Mouse (Mus musculus) lung, adult 2 months (tissue): ENCODE measurements around the gene Mapk12. TPM values are rescaled to one million over a fixed set of nuclear protein-coding genes. Genes with fewer than 3 reads are reported as not detected.

Source experiments
- DNase-seq: peaks from one replicate; pipeline ENCODE4 v3.0.0; 2022
- H3K4me1 ChIP-seq: fragments of 200-500 bp; 2 replicates; pipeline ENCODE4 v1.6.1; 2011; ENCODE audit warnings: low read length; ENCODE audit not compliant: control insufficient read depth, insufficient read depth
- H3K4me3 ChIP-seq: fragments of 200-500 bp; replicated peaks from 2 replicates; pipeline ENCODE3; 2011; ENCODE audit warnings: low read depth, mild to moderate bottlenecking, control low read depth, low read length; ENCODE audit errors: extremely low read depth
- CTCF ChIP-seq: fragments of 200-500 bp; IDR thresholded peaks from 2 replicates; pipeline ENCODE4 v1.5.1; 2011; ENCODE audit warnings: mild to moderate bottlenecking, low read length, control low read depth; ENCODE audit not compliant: insufficient read depth
- POLR2A ChIP-seq: fragments of 200-500 bp; IDR thresholded peaks from 2 replicates; pipeline ENCODE4 v1.6.1; 2011; ENCODE audit warnings: low read depth, mild to moderate bottlenecking, control low read depth, low read length, borderline replicate concordance; ENCODE audit errors: extremely low read depth
- WGBS: fragments of 180-500 bp; shearing (Covaris S2); methylation state at CpG from one replicate; pipeline ENCODE4 v1.1.7; 2018; 5-methylcytosine and 5-hydroxymethylcytosine counted together
- polyA plus RNA-seq: library from polyadenylated mRNA; depleted of rRNA; stranded (reverse); fragments of >200 nt; gene quantifications from 2 replicates; pipeline ENCODE4 v1.2.3, GENCODE M21; 2012

Mapk12 gene
- polyA plus RNA-seq, 1 experiment: 32.2 TPM

GRCm38 (mm10) chr15:89178954-89179629 is 38.6 kb upstream of the Mapk12 start:
- peak; percentile 76 for DNase-seq
- TF ChIP-seq CTCF (no peak), POLR2A (peak; percentile 57; the same call in 1 of the 2 replicates)
- 9% methylated on average over 16 of the region's 16 CpGs for WGBS
- peaks cover 23% of the 10 kb centered on the region for H3K4me1 ChIP-seq
- H3K4me3 ChIP-seq: peak overlapping the region; percentile 58

GRCm38 (mm10) chr15:89178260-89178860 is 37.9 kb upstream of the Mapk12 start:
- H3K4me3 ChIP-seq: peak overlapping the region; percentile 14
- TF ChIP-seq CTCF: no peak
- H3K4me1 ChIP-seq: peaks cover 28% of the 10 kb centered on the region
- no peak for DNase-seq
- 47% methylated on average over 7 of the region's 7 CpGs for WGBS

- 32% methylated on average over 4 of the region's 4 CpGs for WGBS
- Histone ChIP-seq H3K4me3 (no peak overlapping the region), H3K4me1 (peaks cover 29% of the 10 kb centered on the region)
- TF ChIP-seq POLR2A (no peak), CTCF (no peak)
- no peak for DNase-seq
Measured at GRCm38 (mm10) chr15:89177576-89178259, 37.2 kb upstream of the Mapk12 start.

GRCm38 (mm10) chr15:89177121-89177520 is 36.6 kb upstream of the Mapk12 start:
- WGBS: 3% methylated on average over 5 of the region's 5 CpGs
- peak; percentile 96 for DNase-seq

GRCm38 (mm10) chr15:89175411-89176155 is 35.1 kb upstream of the Mapk12 start:
- DNase-seq: no peak
- peaks cover 30% of the 10 kb centered on the region for H3K4me1 ChIP-seq
- TF ChIP-seq POLR2A: no peak
- TF ChIP-seq CTCF: no peak
- 39% methylated on average over 13 of the region's 13 CpGs for WGBS
- H3K4me3 ChIP-seq: no peak overlapping the region

More at GRCm38 (mm10) chr15:89177121-89177520, 36.6 kb upstream of the Mapk12 start:
- Histone ChIP-seq H3K4me3 (no peak overlapping the region), H3K4me1 (peaks cover 28% of the 10 kb centered on the region)
- TF ChIP-seq POLR2A: no peak
- TF ChIP-seq CTCF: no peak

GRCm38 (mm10) chr15:89174889-89175339 is 34.4 kb upstream of the Mapk12 start:
- no peak for TF ChIP-seq CTCF
- no peak for TF ChIP-seq POLR2A
- no peak for DNase-seq
- Histone ChIP-seq H3K4me3 (no peak overlapping the region), H3K4me1 (peaks cover 36% of the 10 kb centered on the region)
- WGBS: 51% methylated on average over 11 of the region's 11 CpGs

- peak; percentile 78 for DNase-seq
- Histone ChIP-seq H3K4me1 (peaks cover 45% of the 10 kb centered on the region), H3K4me3 (peak overlapping the region; percentile 70)
- 5% methylated on average over 15 of the region's 15 CpGs for WGBS
- TF ChIP-seq CTCF (no peak), POLR2A (peak; percentile 65; the same call in 1 of the 2 replicates)
Measured at GRCm38 (mm10) chr15:89173906-89174214, 33.4 kb upstream of the Mapk12 start.

- TF ChIP-seq CTCF: no peak
- no peak for TF ChIP-seq POLR2A
- Histone ChIP-seq H3K4me3 (peak overlapping the region; percentile 70), H3K4me1 (peaks cover 40% of the 10 kb centered on the region)
- peak; percentile 62 for DNase-seq
- WGBS: under 1% methylated on average over 65 of the region's 65 CpGs
Measured at GRCm38 (mm10) chr15:89173024-89173905, 32.8 kb upstream of the Mapk12 start.
